Mouse (Mus musculus) brain, embryonic 14.5 days (tissue): ENCODE results near the gene Mgme1.

Source experiments
- CTCF ChIP-seq: fragments of 200-500 bp; IDR thresholded peaks from 2 replicates; pipeline ENCODE4 v1.5.1; 2012; ENCODE audit warnings: inconsistent platforms, mild to moderate bottlenecking, moderate library complexity, borderline replicate concordance; ENCODE audit not compliant: insufficient read depth, insufficient read length; ENCODE audit errors: extremely low read depth
- POLR2A ChIP-seq: fragments of 200-500 bp; IDR thresholded peaks from 2 replicates; pipeline ENCODE4 v1.6.1; 2012; ENCODE audit warnings: mild to moderate bottlenecking, inconsistent platforms, borderline replicate concordance; ENCODE audit not compliant: poor library complexity, insufficient read depth, insufficient read length, severe bottlenecking; ENCODE audit errors: extremely low read depth

GRCm38 (mm10) chr2:144281417-144281816 is 11.0 kb downstream of the Mgme1 start:
- TF ChIP-seq POLR2A (no peak), CTCF (no peak)
